Mouse (Mus musculus): ENCODE data around the gene Ankrd24.
A peak's percentile ranks its signal among the peaks of the same experiment; 100 is the strongest.
"Not testable (repeated sequence)": the region's sequence is repeated elsewhere in the genome, so short reads cannot be mapped to it uniquely, and the experiment has no call there.

Gene Ankrd24

DNA sequence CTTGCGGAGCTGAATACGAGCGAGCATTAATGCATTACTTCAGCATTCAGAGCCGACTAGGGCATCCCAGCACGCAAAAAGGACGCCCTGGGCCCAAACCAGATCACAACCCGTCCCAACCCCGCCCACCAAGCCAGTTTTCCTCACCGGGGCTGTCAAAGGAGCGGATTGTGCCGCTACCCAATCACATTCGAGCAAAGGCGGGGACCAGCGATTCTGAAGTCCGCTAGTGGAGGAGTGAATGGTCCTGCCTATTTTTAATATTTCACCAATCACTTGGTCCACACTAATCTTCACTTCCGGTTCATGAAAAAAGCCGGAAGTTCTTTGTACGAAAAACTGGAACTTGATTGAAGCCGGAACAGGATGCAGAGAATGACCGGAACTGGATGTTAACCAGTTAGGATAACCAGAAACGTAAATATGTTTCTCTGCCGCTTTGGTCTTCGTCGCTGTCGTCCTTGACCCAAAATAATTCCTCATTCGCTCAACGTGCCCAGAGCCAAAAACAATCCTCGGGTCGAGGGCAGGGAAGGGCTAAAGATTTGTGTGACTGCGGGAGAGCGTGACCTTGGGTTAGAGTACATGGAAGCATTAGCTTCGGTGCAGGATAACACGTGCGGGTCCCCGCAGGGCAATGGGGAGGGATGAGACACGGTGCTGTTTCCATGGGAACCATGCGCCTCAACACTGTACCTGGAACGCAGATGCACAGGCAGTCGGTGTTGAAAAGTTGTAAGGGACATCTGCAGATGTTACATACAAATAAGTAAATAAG lies 22.2 kb upstream of the Ankrd24 start, which contains the start of gene BC025920:
Gene BC025920 (plus strand): TSS at position 297 of the 778 bp plus-strand sequence.
- DNase-seq = peak; percentile 94

DNA sequence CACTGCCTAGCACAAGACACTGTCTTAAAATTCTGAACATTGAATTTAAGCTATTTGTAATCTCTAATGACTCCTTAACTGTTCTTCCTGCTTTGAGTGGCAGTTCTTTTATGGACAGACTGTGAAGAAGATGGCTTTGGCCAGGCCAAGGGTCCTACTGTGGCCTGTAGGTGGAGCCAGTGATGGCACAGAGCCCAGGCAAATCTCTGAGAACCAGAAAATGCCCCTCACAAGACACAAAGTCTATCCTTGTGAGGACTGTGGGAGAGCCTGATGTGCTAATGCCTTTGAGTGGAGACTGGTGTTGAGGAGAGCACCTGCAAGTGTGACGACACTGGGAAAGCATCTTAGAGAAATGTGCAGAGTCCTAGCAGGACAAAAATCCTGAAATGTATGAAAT lies 20.0 kb upstream of the Ankrd24 start:
- DNase-seq = peak in 1 of 2 experiments; percentile 63

DNA sequence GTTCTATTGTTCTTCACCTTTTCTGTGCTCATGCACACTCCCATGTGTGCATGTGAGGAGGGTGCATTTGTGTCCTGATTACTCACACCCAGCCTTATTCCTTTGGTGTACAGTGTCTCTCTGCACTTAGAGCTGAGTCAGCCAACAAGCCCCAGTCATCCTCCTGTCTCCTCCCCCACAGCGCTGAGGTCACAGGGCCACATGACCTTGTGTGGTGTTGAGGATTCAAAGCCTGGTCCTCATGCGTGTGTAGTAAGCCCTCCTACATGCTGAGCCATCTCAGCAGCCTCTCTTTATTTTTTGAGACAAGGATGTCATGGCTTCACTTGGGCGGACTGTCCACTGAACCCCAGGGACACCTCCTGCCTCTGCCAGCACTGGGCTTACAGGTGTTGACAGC lies 15.6 kb upstream of the Ankrd24 start:
- DNase-seq = no peak

DNA sequence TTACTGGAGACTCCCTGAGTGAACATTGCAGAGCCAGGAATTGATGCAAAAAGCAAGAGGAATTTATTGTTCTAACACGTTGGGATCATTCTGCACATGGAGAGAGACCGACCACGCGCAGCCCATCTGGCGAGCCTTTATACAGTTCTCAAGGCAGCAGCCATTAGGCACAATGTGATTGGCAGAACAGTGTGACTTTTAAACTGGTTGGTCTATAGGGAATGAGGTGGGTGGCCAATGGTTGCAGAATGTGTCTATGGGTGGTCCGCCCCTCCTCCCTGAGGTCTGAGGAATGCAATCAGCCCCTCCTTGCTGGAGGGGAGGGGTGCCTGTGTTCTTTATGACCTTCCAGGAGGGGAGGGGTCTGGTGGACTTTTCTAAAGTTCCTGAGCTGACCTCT lies 12.9 kb upstream of the Ankrd24 start:
- DNase-seq = no peak

DNA sequence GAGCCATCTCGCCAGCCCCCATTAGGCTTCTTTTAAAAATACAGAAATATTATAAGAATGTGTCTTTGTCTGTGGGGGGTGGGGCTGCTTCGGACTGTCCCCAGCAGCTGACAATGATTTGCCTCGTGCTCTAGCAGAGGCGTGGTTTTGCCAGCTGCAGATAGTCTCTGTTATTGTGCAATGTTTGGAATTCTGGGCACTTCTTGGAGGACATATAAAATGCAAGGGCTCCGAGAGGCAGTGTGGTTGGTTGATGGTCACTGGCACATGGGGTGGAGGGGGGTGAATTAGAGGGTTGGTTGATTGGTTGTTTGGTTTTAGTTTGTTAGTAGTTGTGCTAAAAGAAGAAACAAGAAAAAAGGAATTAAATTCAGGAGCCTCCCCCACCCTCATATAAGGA lies 8.4 kb upstream of the Ankrd24 start:
- DNase-seq = no peak

DNA sequence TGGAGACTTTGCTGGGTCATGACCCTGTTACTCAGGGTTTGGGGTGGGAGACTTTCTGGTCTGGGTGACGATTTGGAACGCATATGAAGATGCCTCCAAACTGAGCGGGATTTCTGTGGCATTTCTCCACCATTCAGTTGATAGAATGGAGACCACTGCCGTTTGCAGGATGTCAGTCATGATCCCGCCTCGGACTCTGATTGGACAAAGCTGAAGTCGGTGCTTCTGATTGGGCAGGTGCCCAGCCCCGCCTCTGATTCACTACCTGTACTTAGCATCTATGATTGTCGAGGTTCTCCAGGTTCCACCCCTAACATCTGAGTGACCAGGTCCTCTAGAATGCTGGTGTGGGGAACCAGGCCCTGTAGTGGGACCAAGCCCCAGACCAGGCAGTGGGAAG lies 7.6 kb upstream of the Ankrd24 start:
- DNase-seq = no peak

DNA sequence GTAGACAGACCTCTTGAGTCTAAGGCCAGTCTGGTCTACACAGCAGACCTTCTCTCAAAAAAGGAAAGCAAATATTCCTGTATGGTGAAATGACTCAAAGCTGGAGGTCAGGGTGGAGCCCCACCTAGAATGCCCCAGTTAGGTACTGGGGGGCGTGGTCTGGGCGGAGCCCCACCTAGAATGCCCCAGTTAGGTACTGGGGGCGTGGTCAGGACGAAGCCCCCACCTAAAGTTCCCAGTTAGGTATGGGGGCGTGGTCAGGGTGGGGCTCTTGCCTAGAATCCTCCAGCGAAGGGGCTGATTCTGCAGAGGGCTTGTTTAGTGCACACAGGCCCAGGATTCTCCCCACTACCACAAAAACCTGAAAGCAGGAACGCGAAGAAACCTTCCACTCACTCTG lies 4.9 kb upstream of the Ankrd24 start:
- no peak for DNase-seq

DNA sequence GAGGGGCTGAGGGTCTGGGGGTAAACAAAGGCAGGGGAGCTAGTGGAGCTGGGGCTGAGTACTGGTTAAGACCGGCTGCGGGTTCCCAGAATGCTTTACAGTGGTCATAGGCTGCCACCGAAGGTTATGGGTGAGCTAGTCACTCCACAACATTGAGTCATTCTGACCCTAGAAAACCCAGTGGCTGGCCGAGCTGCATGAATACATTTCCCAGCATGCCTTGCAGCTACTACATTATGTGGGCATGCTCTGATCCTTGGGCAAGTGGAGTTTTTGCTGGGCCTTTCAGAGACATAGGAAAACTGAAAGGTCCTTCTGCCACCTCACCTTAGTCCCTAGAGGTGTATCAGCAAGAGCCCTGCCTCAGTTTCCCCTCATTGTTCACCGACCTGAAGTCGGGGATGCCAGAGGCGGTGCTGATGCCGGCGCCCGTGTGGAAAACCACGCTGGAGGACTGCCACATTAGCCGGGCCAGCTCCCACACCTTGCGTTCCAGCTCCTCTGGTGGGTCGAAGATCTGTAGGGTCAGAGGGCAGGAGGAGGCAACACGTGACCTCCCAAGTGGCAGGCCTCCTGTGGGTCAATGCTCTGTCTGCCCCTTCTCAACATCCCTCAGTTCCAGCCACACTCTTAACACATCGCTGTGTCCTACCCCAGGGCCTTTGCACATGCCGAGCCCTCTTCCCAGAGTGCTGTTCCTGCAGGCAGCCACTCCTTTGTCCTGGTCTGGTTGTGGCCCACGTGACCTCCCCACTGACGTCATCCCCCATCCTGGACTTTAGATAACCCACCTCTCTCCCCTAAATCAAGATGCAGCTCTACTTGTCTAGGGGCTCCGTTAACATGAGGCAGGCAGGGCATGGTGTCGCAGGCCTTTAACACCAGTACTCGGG lies 2.0 kb upstream of the Ankrd24 start:
- DNase-seq = peak in 1 of 2 experiments; percentile 42

DNA sequence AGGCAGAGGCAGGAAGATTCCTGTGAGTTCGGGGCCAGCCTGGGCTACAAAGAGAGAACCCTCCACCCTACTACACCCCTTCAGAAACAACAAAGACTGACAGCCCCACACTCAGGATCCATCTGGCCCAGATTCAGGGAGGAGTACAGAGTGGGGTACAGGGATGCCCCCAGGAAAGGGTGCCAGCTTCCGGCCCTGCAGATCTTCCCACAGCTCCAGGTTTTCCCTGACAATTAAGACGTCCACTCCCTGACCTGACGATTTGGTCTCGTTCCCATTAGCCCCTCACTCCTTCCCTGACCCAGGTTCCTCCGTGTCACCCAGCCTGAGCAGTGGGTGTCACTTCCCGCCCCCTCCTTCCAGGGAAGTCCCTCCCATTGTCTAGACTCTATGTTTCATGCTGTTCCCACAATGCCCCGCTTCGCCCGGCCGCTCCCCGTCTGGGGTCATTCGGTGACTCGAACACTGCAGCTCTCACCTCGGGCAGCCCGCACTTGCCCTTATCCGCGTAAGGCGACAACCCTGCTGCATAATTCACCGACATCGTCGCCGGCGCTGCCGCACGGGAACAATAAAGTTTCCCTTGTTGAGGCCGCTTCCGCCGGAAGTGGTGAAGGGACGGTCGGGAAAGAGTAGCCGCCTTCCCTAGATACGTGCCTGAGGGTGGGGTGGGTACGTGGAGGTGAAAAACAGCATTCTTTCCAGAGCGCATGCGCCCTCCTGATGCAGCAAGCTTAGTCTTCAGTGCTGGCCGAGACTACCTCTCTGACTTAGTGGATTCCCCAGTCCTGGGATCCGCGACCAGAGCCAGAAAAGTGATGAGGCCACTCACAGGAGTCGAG lies 1.1 kb upstream of the Ankrd24 start, which contains the start of gene Sirt6:
Gene Sirt6 (minus strand): TSS at position 804 of the 842 bp plus-strand sequence.
- peak; percentile 94 for DNase-seq

DNA sequence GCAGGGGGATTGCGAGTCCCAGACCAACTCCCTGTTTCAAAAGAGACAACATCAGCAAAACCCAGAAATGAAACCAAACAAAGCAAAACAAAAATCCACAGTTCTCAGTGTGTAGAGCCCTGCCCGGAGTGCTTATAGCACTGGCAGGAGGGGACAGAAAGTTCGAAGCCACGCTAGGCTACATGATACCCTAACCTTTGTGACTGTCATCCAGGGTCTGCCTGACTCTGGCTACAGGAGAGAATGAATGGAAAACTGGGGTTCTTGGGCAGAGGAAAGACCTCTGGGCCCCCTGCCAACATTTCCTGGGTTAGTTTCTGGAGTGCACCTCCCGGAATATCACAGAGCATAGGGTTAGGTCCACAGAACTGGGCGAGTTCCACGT lies 512 bp upstream of the Ankrd24 start:
- peak; percentile 61 to 71 for DNase-seq

DNA sequence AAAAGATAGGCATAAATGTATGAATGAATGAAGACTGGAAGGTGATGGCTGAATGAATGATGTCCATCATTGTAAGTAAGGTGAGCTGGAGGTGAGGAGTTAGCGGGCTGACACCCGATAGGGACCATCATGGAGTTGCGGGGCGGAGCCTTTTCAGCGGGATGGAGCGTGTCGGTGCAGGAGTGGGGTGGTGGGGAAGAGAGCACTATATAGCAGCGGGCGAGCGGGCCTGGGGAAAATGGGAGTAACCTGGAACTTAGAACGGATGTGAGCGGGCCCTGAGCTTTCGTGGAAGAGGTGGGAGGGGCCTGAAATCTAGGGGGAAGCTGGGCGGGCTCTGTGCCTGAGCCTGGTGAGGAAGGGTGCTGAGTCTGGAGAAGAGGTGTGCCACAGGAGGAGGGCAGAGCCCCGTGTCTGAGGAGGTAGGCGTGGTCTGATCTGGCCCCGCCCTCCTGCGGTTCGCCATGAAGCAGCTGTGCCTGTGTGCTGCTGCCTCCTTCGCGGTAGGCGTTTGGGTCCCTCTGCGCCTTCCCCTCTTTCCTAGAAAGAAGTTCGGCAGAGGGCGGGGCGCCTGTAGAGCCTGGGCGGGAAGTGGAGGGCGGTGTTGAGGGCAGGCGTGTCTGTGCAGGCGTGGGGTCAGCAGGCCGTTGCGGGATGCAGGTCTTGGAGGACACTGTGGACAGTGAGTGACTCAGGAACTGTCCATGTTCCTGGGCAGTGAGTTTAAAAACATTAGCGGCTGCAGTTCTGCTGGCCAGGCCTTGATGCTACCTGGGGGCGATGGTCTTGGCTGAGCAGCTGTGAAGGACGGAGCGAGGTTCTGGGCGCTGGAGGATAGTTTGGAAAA lies 5.1 kb downstream of the Ankrd24 start:
- peak; percentile 68 to 75 for DNase-seq

DNA sequence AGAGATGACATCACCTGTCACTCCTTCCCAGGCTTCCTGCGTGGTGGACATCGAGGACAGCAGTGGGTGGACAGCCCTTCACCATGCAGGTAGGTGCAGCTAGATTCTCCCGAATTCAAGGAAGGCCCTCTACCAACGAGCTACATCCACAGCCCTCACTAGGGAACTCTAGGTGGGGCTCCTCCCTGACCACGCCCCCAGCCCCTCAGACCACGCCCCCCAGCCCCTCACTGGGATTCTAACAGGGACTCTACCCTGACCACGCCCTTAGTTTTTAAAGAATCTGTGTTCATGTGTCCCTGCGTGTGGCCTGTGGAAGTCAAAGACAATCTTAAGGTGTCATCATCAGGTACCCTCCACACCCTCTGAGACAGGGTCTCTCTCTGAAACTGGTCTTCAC lies 8.0 kb downstream of the Ankrd24 start:
- DNase-seq = no peak

DNA sequence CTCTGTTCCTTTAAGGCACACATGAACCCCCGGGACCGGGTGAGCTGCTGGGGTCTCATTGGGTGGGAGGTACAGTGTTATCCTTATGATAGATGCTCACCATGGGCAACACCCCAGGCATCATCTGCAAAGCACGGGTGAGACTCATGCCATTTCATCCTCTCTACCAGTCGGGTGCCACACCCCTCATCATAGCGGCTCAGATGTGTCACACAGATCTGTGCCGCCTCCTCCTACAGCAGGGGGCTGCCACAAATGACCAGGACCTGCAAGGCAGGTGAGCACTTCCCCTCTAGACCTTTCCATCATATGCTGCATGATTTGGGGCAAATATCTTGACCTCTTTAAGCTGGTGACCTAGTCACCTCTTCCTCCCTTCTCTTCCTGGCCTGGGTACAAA lies 9.8 kb downstream of the Ankrd24 start:
- no peak for DNase-seq

DNA sequence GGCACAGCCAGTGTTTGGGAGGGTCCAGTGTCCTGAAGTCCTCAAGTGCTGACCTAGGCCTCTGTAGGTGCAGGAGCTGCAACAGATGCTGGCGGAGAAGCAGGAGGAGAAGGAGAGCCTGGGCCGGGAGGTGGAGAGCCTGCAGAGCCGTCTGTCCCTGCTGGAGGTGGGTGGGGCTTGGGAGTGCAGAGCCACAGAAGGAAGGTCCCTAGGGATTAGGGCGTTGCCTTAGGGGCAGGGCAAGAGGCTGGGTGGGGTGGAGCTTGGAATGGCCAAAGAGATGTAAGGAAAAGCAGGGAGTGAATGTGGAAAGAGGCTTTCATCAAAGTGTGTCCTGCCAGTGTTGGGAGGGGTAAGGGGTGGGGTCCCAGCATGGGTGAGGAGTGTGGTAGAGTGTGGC lies 12.5 kb downstream of the Ankrd24 start:
- not testable (repeated sequence) for DNase-seq

DNA sequence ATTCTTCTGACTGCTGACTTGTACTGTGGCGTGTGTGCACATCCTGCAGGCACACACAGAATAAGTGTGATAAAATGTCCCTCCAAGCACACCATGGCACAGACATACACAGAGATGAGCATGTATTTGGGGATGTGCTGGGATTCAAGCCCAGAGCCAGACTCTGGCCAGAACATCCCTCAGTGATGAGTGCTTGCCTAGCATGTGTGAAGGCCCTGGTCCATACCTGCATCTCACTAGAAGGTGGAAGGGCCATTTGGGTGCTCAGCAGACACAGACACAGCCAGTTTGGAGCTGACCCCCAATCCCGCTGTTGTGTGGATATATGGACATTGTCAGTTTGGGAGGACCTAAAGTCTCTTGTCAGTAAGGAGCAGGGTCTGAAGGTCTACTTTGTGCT lies 13.2 kb downstream of the Ankrd24 start:
- DNase-seq = no peak

DNA sequence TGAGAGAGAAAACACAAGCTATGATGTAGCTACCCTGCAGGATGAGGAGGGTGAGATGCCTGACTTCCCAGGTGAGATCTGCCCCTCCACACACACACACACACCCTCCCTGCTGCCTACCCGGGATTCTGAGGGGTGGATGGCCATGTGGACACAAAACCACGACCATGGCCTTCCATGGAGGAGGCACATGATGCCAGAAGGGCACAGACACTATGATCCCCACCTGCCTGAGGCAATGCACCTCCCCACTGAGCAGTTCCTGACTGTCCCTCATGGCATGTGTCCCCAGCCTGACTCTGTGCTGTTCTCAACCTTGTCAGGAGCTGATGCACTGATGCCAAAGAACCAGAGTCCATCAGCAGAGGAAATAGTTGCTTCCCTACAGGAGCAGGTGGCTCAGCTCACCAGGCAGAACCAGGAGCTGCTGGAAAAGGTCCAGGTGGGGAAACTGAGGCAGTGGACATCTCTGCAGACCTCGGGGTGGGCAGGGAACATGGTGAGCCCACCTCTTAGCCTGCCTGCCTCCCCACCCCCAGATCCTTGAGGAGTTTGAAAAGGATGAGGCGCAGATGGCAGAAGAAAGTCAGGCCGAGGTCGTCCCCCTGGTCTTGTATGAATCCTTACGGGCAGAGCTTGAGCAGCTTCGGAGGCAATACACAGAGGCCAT lies 13.8 kb downstream of the Ankrd24 start:
- peak; percentile 46 to 67 for DNase-seq

DNA sequence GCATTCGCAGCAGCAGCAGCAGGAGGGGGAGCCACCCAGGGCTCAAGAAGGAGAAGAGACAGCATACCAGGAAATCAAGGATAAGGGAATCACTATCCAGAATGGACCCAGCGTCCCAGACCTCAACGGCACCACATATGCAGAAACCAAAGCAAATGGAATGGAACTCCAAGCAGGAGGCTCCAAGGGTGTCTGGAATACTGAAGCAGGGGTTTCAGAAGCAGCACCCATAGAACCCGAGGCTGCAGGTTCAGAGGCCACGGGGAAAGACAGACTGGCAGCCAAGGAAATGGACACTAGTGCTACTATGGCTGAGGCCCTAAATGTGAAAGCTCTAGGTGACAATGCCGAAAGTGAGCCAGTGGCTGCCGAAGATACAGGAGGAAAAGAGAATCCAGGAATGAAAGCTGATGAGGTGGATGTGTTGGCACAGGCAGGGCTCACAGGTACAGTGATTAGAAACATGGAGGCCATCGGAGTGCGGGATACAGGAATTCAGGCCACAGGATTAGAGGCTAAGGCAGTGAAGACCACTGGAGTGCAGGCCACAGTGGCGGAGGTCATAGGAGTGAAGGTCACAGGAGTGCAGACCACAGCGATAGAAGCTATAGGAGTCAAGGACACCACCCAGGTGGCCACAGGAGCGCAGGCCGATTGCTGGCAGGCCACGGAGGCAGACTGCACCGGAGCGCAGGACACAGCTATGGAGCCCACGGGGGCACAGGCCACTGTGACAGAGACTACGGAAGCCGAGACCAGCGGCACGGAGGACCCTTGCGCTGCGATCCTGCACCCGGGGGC lies 14.5 kb downstream of the Ankrd24 start:
- no peak for DNase-seq

DNA sequence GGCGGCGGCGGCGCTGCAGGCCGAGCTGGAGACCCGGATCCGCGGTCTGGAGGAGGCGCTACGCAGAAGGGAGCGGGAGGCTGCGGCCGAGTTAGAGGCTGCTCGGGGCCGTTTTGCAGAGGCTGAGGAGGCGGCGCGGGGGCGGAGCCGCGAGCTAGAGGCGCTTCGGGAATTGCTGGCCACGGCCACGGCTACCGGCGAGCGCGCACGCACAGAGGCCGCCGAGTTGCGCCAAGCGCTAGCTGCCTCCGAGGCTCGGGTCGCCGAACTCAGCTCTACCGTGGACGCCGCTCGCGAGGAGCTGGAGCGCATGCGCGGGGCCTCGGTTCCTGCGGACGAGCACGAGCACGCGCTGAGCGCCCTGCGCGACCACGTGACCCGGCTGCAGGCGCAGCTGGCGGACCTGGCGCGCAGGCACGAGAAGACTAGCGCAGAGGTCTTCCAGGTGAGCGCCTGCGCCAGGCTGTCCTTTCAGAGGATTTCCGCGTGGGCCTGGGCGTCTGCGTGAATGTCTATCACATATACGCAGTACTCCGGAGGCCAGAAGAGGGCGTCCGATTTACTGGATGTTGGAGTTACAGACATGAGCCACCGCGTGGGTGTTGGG lies 15.2 kb downstream of the Ankrd24 start:
- DNase-seq = peak; percentile 98

DNA sequence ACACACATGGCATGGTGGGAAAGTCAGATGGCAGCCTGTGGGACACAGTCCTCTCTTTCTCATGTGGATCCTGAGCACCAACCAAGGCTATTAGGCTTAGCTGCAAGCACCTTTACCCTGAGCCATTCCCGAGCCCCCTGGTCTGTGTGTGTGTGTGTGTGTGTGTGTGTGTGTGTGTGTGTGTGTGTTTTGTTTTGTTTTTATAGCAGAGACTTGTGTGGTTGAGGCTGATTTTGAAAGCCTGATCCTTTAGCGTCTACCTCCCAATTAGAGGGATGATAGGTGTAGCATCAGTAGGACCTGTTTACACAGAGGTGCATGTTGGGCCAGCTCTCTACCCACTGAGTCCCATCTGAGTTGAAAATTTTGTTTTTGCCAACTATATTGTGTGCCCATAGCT lies 15.8 kb downstream of the Ankrd24 start:
- DNase-seq = no peak

DNA sequence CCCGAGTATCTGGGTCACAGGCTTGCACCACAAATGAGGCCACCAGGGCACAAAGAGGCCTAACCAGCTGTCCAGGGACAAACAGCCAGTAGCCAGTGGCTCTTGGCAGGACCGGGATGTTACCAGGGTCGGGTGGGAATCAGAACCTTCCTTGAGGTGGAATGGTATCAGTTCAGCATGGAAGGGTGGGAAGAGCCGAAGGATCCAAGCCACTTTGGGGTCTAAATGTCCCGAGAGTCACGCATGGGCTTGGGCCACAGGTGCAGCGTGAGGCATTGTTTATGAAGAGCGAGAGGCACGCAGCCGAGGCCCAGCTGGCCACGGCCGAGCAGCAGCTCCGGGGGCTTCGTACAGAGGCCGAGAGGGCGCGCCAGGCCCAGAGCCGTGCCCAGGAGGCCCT lies 16.4 kb downstream of the Ankrd24 start:
- peak in 1 of 2 experiments; percentile 23 for DNase-seq
